Mouse (Mus musculus) left cerebral cortex, postnatal 10 days (tissue): ENCODE results near the gene Rlim. TPM values are rescaled to one million over a fixed set of nuclear protein-coding genes. Genes with fewer than 3 reads are reported as not detected.

Source experiments
- total RNA-seq, 2 experiments: library from RNA; stranded (reverse); gene quantifications; 2 replicates each; pipeline ENCODE4 v1.2.3; 2021

The Rlim gene
- total RNA-seq, 2 experiments from 2014 or later = 46.4 to 50.9 TPM

Other genes starting within 250 kb of the Rlim start
- gene Slc16a2, start 159.3 kb downstream of the Rlim start, total RNA-seq = 10 to 100 TPM; 61.0 to 63.3 TPM
- gene Nexmif, start 219.9 kb upstream of the Rlim start, total RNA-seq = 10 to 100 TPM; 52.5 to 56.8 TPM